ENCODE assay signal across 11 mouse cellular contexts in the genomic region with DNA sequence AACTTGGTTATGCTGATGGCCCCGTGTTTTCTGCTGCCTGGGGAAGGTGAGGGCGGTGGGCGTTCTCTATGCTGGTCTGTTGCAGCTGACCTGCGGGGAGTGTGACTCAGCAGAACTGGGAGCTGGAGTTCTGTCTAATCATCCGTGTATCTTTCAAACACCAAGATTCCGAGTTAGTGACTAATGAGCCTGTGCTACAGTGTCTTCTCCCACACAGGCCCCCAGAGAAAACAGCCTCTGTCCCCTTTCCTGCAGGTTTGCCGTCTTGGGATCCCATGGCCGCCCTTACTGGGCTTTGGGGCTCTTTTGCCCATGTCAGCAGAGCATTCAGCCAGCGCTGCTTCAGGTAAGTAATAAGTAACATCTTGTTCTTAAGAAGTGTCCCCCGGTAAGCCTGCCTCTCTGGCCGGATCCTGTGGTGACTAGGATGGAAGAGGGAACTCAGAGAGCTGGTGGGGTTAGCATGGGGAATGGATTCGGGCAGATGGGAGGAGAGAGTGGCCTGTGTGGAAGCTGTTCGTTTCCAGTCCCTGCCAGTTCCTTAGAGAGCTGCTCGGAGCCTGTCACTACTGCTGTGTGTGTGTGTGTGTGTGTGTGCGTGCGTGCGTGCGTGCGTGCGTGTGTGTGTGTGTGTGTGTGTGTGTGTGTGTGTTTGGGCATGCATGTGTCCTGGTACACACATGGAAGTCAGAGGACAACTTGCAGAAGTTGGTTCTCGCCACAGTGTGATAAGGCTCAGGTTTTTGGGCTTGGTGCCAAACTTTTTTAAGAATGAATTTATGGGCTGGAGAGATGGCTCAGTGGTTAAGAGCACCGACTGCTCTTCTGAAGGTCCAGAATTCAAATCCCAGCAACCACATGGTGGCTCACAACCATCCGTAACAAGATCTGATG. TPM values are rescaled to one million over a fixed set of nuclear protein-coding genes. Genes with fewer than 3 reads are reported as not detected.
DNase-seq lines count a peak whose midpoint lies in the region; ATAC-seq and TF ChIP-seq lines count a peak whose summit lies in the region.
"Had no signal": no experiment of that assay in that cellular context is flagged by ENCODE, and none has a peak within 500 bp of the region (broad histone marks: within the 10 kb centered on the region; RNA-seq: fewer than 3 reads in every experiment).

No protein-coding gene starts in this region.

- H3K4me3 ChIP-seq in heart, embryonic 16.5 days (ENCODE audit: low read length), result no peak overlapping the region
- peak overlapping the region; percentile 64; the same call in 1 of the 2 replicates for H3K4me3 ChIP-seq in G1E (ENCODE audit: low read depth, low read length)
- H3K4me3 ChIP-seq in liver, postnatal 0 days (ENCODE audit: low read depth, low read length), result no peak overlapping the region
- H3K4me3 ChIP-seq: limb, embryonic 12.5 days had no signal

- 0 out of 2 replicates have a peak overlapping the region, but pooled peaks have one; percentile 23 for H3K9ac ChIP-seq in heart, embryonic 16.5 days (ENCODE audit: low read length)
- peak overlapping the region; percentile 8; the same call in 1 of the 2 replicates for H3K9ac ChIP-seq in liver, postnatal 0 days (replicated peaks)
- H3K9ac ChIP-seq: limb, embryonic 12.5 days had no signal

- peaks cover 12% of the 10 kb centered on the region; the same call in 1 of the 2 replicates for H3K36me3 ChIP-seq in heart, embryonic 16.5 days (ENCODE audit: control insufficient read depth, insufficient read depth)
- peaks cover 75% of the 10 kb centered on the region for H3K36me3 ChIP-seq in G1E (replicated peaks)
- peaks cover 4% of the 10 kb centered on the region; the same call in 1 of the 2 replicates for H3K36me3 ChIP-seq in liver, postnatal 0 days (replicated peaks; ENCODE audit: insufficient read depth, low read length)

- TF ChIP-seq CTCF in G1E (IDR thresholded peaks at IDR 0.05; ENCODE audit: low read depth, low read length), result no peak
- TF ChIP-seq CTCF in liver, postnatal 0 days (IDR thresholded peaks at IDR 0.05; ENCODE audit: low read depth), result no peak

- no peak for DNase-seq in heart, postnatal 4 days
- peak; percentile 70 for DNase-seq in G1E (ENCODE audit: low spot score)
- DNase-seq in kidney, adult 11 months, result peak; percentile 41
- peak; percentile 42 for DNase-seq in liver, postnatal 0 days
- DNase-seq in right cerebral cortex, postnatal 4 days, result no peak
- no peak for DNase-seq in spleen, adult 12 weeks (ENCODE audit: low spot score)
- no peak for DNase-seq in layer of hippocampus, adult 11-12 months (ENCODE audit: low spot score)
- DNase-seq: thymus, adult 18-20 months had no signal

- ATAC-seq in heart, embryonic 16.5 days (replicated peaks; ENCODE audit: extremely low read depth, insufficient read depth, low FRiP score), result no peak
- ATAC-seq in G1E (ENCODE audit: extremely low read depth, insufficient number of reproducible peaks, low FRiP score, poor library complexity, severe bottlenecking), result peak; percentile 91
- peak; percentile 14; the same call in 1 of the 2 replicates for ATAC-seq in liver, postnatal 0 days

- no peak overlapping the region for H3K4me2 ChIP-seq in heart, embryonic 16.5 days (ENCODE audit: low read depth, low read length)
- H3K4me2 ChIP-seq in liver, postnatal 0 days (ENCODE audit: low read depth, low read length), result no peak overlapping the region
- H3K4me2 ChIP-seq: limb, embryonic 12.5 days had no signal

- WGBS in heart, embryonic 16.5 days, result 52% methylated on average over 23 of the region's 23 CpGs
- WGBS in liver, postnatal 0 days (ENCODE audit: insufficient replicate concordance), result 45% methylated on average over 22 of the region's 23 CpGs

- no peak overlapping the region for H3K27ac ChIP-seq in heart, embryonic 16.5 days (ENCODE audit: low read length)
- peak overlapping the region; percentile 62; the same call in 1 of the 2 replicates for H3K27ac ChIP-seq in liver, postnatal 0 days (ENCODE audit: low read depth)
- H3K27ac ChIP-seq: limb, embryonic 12.5 days had no signal

- H3K9me3 ChIP-seq in heart, embryonic 16.5 days (replicated peaks; ENCODE audit: control insufficient read depth, low read length), result no peaks in the 10 kb centered on the region
- H3K9me3 ChIP-seq in G1E (replicated peaks), result no peaks in the 10 kb centered on the region
- H3K9me3 ChIP-seq in liver, postnatal 0 days (ENCODE audit: low read length), result no peaks in the 10 kb centered on the region
- H3K9me3 ChIP-seq: limb, embryonic 12.5 days had no signal

- peaks cover 21% of the 10 kb centered on the region for H3K4me1 ChIP-seq in heart, embryonic 16.5 days (ENCODE audit: control insufficient read depth, insufficient read depth, low read length)
- H3K4me1 ChIP-seq in G1E (ENCODE audit: insufficient read depth, low read depth, low read length), result peaks cover 61% of the 10 kb centered on the region
- peaks cover 35% of the 10 kb centered on the region for H3K4me1 ChIP-seq in liver, postnatal 0 days (ENCODE audit: insufficient read depth)

- H3K27me3 ChIP-seq in heart, embryonic 16.5 days (ENCODE audit: control insufficient read depth, insufficient read depth, low read length), result no peaks in the 10 kb centered on the region
- H3K27me3 ChIP-seq in G1E (ENCODE audit: insufficient read depth, low read length), result no peaks in the 10 kb centered on the region
- H3K27me3 ChIP-seq in liver, postnatal 0 days (ENCODE audit: insufficient read depth, low read length), result no peaks in the 10 kb centered on the region
- H3K27me3 ChIP-seq: limb, embryonic 12.5 days had no signal

- no peak for TF ChIP-seq EP300 in liver, postnatal 0 days (IDR thresholded peaks at IDR 0.05; ENCODE audit: low read depth)

RNA-seq across cellular contexts. Expression of a gene that starts 8.8 kb away (rescaled TPM):
- 40.4 and 47.6 TPM in 2 replicates for polyA plus RNA-seq in heart, embryonic 16.5 days (2015; fragmentation: Nextera tagmentation; extraction: Ambion mirVana)
- 10 to 100 TPM; 74.3 to 77.1 TPM for total RNA-seq in heart, postnatal 4 days (2021)
- 22.6 and 25.0 TPM in 2 replicates for total RNA-seq in G1E (2014; fragmentation: Nextera tagmentation)
- total RNA-seq in G1E (2017), result 8.7 and 9.9 TPM in 2 replicates
- 18.6 and 21.6 TPM in 2 replicates for polyA plus RNA-seq in G1E (2012)
- 15.1 and 16.9 TPM in 2 replicates for polyA plus RNA-seq in liver, postnatal 0 days (2015; fragmentation: Nextera tagmentation; extraction: Ambion mirVana)

RNA-seq across cellular contexts. Expression of a gene that starts 9.4 kb away (rescaled TPM):
- polyA plus RNA-seq in heart, embryonic 16.5 days (2015; fragmentation: Nextera tagmentation; extraction: Ambion mirVana), result 137 and 143 TPM in 2 replicates
- total RNA-seq in heart, postnatal 4 days (2021), result 10 to 100 TPM; 89.8 to 90.8 TPM
- 36.2 and 36.8 TPM in 2 replicates for total RNA-seq in G1E (2014; fragmentation: Nextera tagmentation)
- 17.3 and 29.6 TPM in 2 replicates for total RNA-seq in G1E (2017)
- 237 and 310 TPM in 2 replicates for polyA plus RNA-seq in G1E (2012)
- 113 TPM in 2 replicates for polyA plus RNA-seq in liver, postnatal 0 days (2015; fragmentation: Nextera tagmentation; extraction: Ambion mirVana)

RNA-seq across cellular contexts. Expression of a gene that starts 36.3 kb away (rescaled TPM):
- 0.34 and 0.84 TPM in 2 replicates for polyA plus RNA-seq in heart, embryonic 16.5 days (2015; fragmentation: Nextera tagmentation; extraction: Ambion mirVana)
- 1 to 10 TPM in 1 of 2 experiments, not detected in 1; 1.3 TPM for total RNA-seq in heart, postnatal 4 days (2021)
- total RNA-seq in G1E (2014; fragmentation: Nextera tagmentation) (not detected in 2 replicates), G1E (2017) (not detected in 2 replicates)
- polyA plus RNA-seq in G1E (2012), result not detected in 2 replicates
- polyA plus RNA-seq in liver, postnatal 0 days (2015; fragmentation: Nextera tagmentation; extraction: Ambion mirVana), result not detected in 2 replicates

RNA-seq across cellular contexts. Expression of a gene that starts 38.2 kb away (rescaled TPM):
- polyA plus RNA-seq in heart, embryonic 16.5 days (2015; fragmentation: Nextera tagmentation; extraction: Ambion mirVana), result 0.54 and 1.4 TPM in 2 replicates
- under 1 TPM in 1 of 2 experiments, not detected in 1; 0.97 TPM for total RNA-seq in heart, postnatal 4 days (2021)
- total RNA-seq in G1E (2014; fragmentation: Nextera tagmentation), result 11.8 TPM in 1 of 2 replicates, not detected in the other
- total RNA-seq in G1E (2017), result 3.6 and 4.4 TPM in 2 replicates
- polyA plus RNA-seq in G1E (2012), result 2.2 and 2.7 TPM in 2 replicates
- polyA plus RNA-seq in liver, postnatal 0 days (2015; fragmentation: Nextera tagmentation; extraction: Ambion mirVana), result not detected in 2 replicates
- polyA plus RNA-seq: embryonic facial prominence, embryonic 11.5 days; limb, embryonic 12.5 days had no signal

Comparison
In these comparisons a context has a peak if more than half of its experiments do, and no peak if none do; other contexts are left out.
1. DNase-seq: peak in G1E (single experiment), kidney, adult 11 months (single experiment) and liver, postnatal 0 days (single experiment); none in heart, postnatal 4 days (single experiment), right cerebral cortex, postnatal 4 days (single experiment), spleen, adult 12 weeks (single experiment) and layer of hippocampus, adult 11-12 months (single experiment).